Mouse (Mus musculus): ENCODE measurements around the gene Apeh.

Apeh gene

DNA sequence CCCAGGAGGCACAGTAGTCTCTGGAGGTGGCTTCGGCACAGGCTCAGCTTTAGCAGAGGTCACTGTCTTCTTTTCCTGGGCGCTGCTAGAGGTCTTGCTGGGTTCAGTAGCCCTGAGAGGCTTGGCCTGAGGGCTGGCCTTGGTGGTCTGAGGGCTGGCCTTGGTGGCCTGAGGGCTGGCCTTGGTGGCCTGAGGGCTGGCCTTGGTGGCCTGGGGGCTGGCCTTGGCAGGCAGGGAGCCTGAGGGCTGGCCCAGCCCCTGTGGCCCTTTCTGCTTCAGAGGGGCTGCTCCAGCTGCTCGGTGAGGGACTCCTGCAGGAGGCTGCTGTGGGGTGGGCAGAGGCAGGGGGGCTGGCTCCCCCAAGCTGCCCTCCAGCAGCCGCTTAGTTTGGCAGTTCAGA lies 22.7 kb upstream of the Apeh start:
- DNase-seq = no peak

DNA sequence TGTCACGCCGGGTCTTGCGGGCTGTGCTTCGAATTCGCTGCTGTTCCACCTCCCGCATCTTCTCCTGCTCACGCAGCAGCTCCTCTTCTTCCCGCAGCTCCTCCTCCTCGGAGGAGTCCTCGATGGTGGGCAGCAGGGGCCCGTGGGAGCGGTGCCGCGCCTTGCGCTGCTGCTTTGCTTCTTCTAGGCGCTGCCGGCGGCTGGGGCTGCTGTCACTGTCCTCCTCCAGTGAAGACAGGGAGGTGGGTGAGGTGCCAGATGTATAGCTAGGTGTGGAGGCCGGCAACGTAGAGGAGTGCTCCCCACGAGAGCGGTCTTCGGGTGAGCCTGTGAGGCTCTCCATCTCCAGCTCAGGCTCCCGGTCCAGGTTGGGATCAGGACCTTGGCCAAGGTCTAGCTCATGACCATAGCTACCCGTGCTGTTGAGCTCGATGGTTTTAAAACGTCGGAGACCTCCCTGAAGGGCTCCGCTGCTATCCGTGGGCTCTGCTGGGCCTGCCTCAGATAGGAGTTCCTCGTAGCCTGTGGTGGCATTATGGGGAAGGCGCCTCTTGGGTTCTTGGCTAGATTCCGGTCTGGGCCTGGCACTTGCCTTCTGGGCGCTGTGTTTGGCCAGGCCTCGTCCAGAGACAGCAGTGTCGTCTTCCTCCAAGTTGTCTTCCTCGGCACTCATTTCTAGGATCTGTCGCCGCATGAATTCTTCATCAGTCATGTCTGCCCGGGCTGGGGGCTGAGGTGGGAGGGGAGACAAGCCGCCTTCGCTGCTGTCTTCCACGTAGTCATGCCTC lies 21.1 kb upstream of the Apeh start:
- no peak for DNase-seq

DNA sequence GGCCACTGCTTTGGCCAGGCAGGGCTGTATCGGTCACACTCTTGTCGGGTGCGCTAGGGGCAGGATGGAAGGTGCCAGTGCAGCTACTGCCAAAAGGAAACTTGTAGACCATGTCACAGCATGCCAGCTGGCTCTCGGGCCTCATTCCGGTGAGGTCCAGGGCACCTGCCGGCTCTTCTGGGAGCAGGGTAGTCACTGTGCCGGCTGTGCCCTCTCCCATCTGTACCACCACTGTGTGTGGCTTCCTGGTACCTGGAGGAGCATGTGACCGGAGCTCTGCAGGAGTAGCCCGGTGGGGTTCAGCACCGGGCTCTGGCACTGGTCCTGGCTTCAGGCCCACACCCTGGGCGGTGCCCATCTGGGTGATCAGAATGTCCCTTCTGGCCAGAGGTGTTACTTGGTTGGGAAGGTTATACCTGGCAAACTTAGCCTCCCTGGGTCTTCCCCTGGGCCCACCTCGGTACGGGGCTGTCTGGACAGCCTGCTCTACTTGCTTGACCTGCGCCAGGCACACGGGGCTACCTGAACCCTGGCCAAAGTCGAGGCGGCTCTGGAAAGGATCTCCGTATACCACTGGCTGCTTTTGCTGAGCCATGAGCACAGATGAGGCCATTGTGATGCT lies 18.4 kb upstream of the Apeh start:
- DNase-seq = peak; percentile 76

DNA sequence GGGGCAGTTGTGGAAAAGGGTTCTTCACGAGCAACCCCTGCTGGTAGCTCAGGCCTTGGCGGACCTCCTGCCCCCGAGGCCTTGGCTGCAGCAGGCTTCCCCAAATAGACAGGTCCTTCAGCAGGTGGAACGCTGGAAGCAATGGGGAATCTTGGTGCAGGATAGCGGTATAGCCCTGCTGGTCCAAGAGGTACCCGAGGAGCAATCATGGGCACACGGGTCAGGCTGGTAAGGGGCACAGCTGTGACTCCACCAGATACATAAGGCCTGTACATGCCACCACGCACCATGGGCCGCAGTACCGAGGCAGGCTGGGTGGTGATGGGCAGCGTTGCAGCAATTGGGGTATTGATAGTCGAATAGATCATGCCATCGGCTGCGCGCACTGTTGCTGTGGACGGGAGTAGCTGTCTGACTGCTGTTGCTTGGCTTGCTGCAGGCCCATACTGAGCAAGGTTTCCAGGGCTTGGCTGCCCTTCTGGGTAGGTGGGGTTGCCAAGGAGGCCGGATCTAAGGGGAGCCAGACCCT lies 17.3 kb upstream of the Apeh start:
- no peak for DNase-seq

DNA sequence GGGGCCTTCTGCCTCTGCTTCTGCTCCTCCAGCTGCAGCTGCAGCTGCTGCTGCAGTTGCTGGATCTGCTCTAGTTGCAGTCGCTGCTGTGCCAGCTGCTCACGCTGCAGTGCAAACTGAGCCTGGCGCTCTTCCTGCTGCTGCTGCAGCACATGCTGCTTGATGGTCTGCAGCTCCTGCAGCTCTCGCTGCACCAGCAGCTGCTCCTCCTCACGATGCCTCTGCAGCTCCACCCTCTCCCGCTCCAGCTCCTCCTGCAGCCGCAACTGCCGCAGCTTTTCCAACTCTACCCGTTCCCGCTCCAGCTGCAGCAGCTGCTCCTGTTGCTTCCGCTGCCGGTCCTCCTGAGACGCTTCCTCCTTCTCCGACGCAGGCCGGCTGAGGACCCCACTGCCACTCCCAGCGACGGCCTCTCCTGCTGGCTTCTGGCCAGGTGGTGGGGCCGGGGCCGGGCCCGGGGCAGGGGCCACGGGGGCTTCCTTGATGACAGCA lies 16.7 kb upstream of the Apeh start:
- DNase-seq = no peak

DNA sequence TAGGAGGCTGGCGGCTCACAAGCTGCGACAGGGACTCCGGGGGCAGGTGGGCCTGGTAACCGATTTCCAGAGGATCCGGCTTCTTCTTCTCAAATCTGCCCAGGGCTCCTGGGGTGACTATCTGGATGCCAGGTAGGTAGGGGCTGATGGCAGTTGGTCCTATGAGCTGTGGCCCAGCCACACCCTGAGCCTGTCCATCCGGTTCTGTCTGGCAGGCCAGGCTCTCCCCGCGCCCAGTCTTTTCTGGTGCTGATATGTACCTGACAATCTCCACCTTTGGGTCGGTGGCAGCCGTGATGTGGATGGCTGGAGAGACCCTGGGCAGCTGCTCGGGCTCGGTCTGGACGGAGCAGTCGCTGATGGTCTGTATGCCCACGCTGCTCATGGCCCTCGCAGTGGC lies 15.8 kb upstream of the Apeh start:
- no peak for DNase-seq

DNA sequence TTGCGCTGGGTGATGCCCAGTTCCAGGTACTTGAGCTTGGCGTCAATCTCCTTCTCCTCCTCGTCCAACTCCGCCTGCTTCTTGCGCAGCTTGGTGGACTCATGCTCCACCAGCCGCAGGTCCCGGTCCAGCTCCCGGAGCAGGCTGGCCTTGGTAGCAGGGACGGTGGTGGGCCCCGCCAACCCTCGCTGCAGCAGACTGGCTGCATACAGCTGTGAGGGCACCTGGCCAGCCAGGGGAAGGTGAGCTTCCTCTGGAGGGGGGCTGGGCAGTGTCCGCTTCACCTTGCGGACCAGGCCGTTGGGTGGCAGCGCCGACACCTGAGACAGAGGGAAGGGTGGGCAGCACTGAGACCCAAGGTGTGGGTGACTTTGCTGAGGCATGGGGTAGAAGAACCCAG lies 13.5 kb upstream of the Apeh start:
- DNase-seq = no peak

DNA sequence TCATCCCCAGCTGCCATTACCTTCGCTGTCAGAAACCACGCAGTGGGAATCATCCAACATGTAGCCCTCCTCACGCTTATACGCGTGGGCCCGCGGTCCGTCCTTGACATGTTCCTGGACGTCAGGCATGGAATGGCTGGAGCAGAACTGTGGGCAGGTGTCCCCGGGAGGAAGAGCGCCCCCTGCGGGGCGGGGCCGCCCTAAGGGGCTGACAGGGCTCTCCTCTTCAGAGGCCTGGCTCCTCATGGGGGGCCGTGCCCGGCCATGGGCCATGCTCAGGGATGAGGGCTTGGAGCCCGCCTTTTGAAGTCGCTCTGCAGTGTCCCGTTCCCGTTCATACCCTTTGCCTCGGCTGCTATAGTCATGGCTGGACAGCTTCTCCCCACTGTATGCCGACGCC lies 11.7 kb upstream of the Apeh start:
- DNase-seq = no peak

DNA sequence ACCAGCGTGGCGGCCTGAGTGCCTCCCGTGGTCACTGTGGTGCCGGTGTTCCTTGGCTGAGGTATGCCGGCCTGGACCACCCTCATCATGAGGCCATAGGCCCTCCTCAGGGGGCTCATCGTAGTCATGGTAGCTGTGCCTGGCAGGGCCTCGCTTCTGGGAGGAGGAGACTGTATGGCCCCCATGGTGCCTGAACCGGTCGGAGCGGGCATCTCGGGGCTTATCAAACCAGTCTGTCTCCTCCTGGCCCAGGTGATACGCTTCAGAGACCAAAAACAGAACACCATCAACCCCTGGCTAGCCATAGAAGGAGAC lies 11.1 kb upstream of the Apeh start:
- DNase-seq = no peak

DNA sequence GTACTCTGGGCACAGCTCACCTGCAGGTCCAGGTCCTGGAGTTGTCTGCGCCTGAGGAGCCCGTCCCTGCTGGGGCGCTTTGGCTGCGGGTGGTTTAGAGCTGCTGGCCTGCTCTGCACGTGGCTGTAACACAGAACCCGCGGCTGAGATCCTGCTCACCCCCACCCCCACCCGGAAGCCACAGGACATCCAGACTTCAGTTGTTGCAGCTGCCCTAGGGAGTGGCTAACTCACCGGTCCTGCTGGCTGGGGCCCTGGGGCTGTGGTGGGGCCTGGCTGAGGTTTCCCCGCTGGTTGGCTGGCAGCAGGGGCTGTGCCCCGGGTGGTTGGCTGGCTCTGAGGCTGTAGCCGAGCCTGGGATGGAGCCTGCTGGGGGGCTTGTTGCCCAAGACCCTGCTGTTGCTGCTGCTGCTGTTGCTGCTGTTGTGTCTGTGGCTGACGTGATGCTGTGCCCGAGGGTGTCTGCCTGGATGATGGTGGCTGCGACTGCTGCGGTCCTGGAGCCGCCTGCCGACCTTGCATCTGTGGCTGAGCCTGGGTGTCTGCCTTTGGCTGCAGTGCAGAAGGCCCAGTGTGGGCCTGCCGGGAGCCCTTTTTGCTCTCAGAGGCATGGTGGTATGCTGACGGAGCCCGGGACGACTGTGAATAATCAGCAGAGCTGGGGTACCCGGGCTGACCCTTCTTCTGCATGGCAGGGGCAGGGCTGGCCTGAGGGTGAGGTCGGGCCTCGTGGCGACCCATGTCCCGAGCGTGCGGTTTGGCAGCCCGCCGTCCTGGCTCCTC lies 10.6 kb upstream of the Apeh start:
- peak; percentile 57 for DNase-seq

DNA sequence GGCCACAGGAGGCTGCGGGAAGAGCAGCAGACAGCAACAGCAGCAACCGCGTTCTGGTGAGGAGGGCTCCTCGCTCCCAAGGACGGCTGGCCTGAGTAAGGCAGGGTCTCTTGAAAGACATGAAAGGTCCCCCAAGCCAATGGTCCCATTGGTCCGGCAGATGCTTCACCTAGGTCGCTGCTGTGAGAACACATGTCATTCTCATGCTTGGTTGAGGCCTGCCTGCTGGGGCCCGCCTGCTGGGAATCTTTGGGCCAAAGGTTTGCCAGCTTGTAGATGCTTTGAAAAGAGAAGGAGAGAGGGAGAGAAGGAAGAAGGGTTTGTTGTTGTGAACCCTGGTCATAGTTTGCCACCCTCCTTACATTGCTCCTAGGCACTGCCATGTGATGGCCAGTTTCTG lies 5.2 kb upstream of the Apeh start:
- DNase-seq = no peak

DNA sequence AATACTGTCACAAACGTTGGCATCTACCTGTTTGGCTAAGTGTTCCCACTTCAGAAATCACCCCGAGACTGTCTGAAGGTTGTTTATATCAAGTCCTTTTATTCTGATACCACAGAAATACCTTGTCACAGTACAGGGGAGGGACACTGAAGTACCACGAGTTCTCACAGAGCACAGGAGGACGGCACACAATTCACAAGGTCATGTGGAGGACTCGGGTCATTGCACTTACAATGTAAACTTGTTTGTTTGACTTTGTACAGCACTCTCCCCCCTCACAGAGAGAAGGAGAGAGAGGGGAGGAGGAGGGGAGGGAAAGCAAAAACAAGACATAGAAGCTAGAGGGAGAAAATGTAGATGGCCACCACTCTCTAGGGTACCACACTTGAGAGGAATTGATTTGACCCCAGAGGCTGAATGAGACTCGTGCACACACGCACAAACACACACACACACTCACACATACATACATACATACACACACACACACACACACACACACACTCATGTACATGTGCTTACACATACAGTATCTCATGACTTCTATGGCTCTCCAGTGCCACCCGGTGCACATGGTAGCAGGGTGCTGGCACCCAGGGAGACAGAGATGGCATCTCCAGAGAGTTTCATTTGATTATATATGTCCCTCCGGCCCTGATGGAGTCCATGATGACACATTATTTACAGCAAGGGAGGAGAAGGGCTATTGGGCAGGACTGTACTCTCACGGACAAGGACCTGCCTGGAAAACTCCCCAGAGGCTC lies 1.7 kb upstream of the Apeh start:
- DNase-seq = no peak

DNA sequence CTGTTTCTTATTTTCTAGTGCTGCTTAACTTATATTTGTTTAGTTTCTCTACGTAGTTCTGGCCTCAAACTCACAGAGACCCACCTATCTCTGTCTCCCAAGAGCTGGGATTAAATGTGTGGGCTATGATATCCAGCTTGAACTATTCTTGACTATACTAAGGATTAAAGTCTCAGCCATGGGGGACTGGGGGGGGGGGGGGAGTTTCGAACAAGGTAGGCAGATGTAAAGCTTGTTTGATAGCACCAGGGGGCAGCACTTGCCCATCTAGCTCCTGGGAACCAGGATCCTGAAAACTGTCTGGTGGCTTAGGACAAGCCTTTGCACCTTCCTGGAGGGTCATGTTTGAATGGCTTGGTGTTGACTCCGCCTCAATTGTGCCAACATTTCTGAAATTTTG lies 1.1 kb upstream of the Apeh start:
- DNase-seq = no peak

DNA sequence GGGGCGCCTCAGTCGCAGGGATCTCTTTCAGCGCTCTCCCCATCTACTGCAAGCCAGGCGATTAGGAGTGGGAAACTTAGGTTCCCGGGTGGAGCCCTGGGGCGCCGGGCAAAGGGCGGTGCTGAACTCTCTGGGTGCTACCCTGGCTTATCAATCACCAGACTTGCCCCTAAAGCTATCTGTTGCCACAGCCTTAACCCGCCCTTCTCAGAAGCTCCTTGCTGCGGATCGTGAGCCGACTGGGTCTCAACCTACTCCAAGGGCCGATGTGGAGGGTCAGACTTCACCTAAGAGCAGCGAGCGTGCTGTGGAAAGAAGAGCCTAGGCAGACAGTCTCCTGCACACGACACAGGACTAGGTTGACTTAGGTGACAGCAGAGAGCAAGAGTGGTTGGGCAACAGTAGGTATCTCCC lies 599 bp upstream of the Apeh start:
- no peak for DNase-seq

DNA sequence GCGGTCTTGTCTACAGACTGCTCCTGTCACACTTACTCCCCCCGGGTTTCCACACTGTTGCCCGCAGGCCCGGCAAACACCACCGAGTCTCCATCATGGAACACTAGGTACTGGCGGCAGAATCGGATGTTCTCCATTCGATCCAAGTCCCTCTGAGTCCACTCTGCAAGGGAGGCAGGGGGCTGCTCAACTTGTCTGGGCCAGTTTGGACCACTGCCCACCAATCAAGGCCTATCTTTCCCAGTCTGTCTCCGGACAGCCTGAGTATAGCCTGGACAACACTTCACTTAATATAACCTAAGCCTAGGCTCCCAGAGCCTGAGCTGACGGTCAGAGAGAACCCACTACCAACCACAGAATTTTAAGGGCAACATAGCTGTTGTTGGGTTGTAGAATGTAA lies 820 bp downstream of the Apeh start:
- no peak for DNase-seq

DNA sequence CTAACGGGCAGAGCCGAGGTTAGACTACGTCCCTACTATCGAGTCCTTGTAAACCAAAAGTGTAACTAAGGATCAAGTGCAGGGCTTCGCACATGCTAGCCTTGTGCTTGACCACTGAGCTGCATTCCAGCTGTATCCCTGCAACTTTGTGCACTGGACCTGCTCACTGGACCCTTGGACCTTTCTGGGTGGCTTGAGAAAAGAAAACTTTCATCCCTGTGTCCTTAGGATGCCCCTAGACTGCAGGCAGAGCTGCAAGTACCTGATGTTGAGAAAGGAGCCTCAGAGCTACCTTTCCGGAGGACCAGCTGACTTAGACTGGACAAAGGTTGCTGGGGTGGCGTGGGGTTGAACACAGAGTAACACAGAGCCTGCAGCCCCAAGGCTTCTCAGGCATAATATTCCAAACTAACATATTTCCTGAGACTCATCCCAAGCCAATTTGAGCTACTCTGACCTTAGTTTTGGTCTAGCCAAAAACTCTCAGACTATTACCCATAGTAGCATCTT lies 3.7 kb downstream of the Apeh start:
- no peak for DNase-seq

DNA sequence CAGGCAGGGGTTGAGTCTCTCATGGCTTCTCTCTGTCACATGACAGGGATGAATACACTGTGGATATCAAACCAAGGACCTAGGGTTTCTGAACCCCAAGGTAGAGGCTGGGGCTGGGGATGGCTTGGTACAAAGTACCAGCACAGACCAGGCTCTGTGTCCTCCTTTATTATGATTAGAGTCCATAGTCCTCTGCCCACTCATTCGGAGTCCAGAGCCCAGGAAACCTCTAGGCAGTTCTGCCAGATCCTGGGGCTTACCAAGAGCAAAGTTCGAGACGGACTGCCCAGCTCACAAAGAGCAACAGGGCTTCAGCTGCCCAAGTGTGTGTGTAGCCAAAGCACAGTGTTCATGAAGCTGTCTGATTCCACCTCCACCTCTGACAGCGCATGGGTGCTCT lies 9.1 kb downstream of the Apeh start:
- no peak for DNase-seq

DNA sequence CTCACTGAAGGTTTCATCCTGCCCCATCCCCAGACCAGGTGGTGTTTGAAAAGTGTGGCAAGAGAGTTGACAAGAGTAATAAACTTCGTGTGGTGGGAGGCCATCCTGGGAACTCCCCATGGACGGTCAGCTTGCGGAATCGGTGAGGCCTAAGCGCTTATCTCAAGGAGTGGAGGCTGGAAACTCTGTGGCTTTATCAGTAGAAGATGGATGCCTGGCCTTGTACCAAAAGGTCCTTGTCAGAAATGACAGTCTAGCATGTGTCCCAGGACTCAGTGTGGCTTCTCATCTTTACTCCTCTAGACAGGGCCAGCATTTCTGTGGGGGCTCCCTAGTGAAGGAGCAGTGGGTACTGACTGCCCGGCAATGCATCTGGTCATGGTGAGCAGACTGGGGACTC lies 10.8 kb downstream of the Apeh start:
- no peak for DNase-seq

DNA sequence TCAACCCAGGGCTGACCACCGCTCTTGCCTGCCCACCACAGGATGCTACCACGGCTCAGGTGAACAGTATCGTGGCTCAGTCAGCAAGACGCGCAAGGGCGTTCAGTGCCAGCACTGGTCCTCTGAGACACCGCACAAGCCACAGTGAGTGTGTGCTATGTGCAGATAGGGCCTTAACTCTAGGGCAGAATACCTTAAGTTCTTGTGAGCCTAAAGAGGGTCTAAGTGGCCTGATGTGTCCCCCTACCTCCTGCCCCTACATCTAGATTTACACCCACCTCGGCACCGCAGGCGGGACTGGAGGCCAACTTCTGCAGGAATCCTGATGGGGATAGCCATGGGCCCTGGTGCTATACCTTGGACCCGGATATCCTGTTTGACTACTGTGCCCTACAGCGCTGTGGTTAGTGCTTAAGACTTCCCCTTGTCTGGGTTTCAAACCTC lies 11.4 kb downstream of the Apeh start, which contains the start of gene Rnf123:
Gene Rnf123 (minus strand): TSS at position 359 of the 444 bp plus-strand sequence.
- DNase-seq = no peak

DNA sequence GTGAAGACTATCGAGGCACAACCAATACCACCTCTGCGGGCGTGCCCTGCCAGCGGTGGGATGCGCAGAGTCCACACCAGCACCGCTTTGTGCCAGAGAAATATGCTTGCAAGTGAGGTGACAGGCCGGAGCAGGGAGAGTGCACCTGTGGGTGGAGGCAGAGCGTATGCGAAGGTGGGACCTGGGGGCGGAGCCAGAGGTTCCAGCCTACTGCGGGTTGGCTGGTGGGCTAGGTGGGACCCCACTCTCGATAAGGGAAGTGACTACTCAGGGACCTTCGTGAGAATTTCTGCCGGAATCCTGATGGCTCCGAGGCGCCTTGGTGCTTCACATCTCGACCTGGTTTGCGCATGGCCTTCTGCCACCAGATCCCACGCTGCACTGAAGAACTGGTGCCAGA lies 11.9 kb downstream of the Apeh start:
- no peak for DNase-seq

DNA sequence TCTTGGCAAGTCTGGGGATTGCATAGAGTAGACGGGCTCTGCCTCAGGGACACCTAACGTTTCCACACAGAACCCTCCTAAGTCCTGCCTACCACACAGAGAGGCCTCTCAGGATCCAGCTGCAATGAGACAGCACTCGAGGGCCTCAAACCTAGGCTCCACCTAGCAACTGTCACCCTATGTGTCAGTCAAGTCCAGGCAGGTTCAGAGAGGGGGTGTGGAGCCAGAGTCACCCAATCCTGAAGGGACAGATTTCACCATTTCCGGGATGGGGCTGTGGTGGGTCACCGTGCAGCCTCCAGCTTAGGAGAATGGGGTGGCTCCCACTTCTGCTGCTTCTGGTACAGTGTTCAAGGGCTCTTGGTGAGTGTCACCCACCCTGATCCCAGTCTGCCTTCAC lies 14.2 kb downstream of the Apeh start, which contains the start of gene Mst1:
Gene Mst1 (plus strand): TSS at position 269 of the 400 bp plus-strand sequence.
- DNase-seq = no peak

DNA sequence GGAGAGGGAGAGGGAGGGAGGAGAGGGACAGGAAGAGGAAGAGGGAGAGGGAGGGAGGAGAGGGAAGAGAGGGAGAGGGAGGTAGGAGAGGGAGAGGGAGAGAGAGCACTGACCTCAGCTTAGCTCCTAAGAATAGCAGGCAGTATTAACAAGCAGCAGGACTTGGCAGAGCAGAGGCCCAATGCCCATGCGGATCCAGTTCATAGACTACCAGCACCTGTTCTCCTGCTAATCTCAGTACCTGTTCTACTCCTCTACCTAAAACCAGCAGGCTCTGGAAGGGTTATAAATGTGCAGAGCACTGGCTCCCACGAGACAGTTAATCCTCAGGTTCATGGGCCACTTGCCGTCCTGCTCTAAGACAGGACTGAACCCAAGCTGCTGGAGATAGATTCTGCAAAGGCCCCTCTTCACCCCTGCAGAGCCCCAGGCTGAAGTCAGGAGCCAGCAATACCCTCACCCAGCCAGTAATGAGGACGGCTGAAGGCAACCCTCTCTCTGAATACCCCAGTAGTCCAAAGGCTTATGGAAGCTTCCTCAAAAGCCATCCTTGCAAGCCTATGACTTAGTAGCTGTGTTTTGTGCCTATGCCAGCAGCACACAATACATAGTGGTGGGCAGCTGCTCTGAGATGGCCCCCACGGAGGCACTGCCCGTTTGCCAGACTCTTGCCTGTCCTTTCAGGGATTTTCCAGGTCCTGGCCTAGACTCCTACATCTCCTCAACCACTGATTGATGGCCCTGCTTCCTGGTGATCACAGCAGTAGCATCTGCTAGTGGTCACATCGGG lies 21.1 kb downstream of the Apeh start:
- peak; percentile 85 for DNase-seq

Data from cerebellum, adult 11 months (tissue).